Mouse (Mus musculus): ENCODE measurements at regions not wholly inside any gene's neighbourhood (a gene's known extent, or its start where the extent isn't known, plus 50 kb on each side); places are given as distances from the start of the nearest gene placed in this dataset.
"Not testable (repeated sequence)": the region's sequence is repeated elsewhere in the genome, so short reads cannot be mapped to it uniquely, and the experiment has no call there.

GRCm38 (mm10) chr10:33027055-33027454 lies 53.3 kb upstream of the Trdn start:
- no peak for ATAC-seq
- Histone ChIP-seq H3K27me3 (replicated peaks; ENCODE audit: control insufficient read depth, insufficient read depth, low read length) (no peaks in the 10 kb centered on the region), H3K4me2 (ENCODE audit: low read length) (no peak overlapping the region)

GRCm38 (mm10) chr10:33022254-33022653 lies 58.1 kb upstream of the Trdn start:
- H3K4me1 ChIP-seq (ENCODE audit: control insufficient read depth, insufficient read depth, low read length) = no peaks in the 10 kb centered on the region
- WGBS = 94% methylated on average over 2 of the region's 2 CpGs
- H3K4me2 ChIP-seq (ENCODE audit: low read length) = no peak overlapping the region
- no peaks in the 10 kb centered on the region for H3K36me3 ChIP-seq (ENCODE audit: control insufficient read depth, insufficient read depth, low read length)
- H3K9me3 ChIP-seq (replicated peaks; ENCODE audit: control insufficient read depth, low read length) = no peaks in the 10 kb centered on the region
- ATAC-seq (no peak), DNase-seq (ENCODE audit: low spot score) (no peak)
- no peak overlapping the region for H3K4me3 ChIP-seq (ENCODE audit: low read depth, low read length)
- H3K27ac ChIP-seq (ENCODE audit: low read depth, low read length) = no peak overlapping the region
- no peaks in the 10 kb centered on the region for H3K27me3 ChIP-seq (replicated peaks; ENCODE audit: control insufficient read depth, insufficient read depth, low read length)
- H3K9ac ChIP-seq (ENCODE audit: low read length) = no peak overlapping the region

More at GRCm38 (mm10) chr10:33027055-33027454, 53.3 kb upstream of the Trdn start:
- Histone ChIP-seq H3K9ac (ENCODE audit: low read length) (no peak overlapping the region), H3K4me1 (ENCODE audit: control insufficient read depth, insufficient read depth, low read length) (no peaks in the 10 kb centered on the region), H3K4me3 (ENCODE audit: low read depth, low read length) (no peak overlapping the region), H3K27ac (ENCODE audit: low read depth, low read length) (no peak overlapping the region), H3K36me3 (ENCODE audit: control insufficient read depth, insufficient read depth, low read length) (no peaks in the 10 kb centered on the region), H3K9me3 (replicated peaks; ENCODE audit: control insufficient read depth, low read length) (no peaks in the 10 kb centered on the region)
- no peak for DNase-seq (ENCODE audit: low spot score)
- 88% methylated on average over 5 of the region's 5 CpGs for WGBS

- Histone ChIP-seq H3K4me3 (ENCODE audit: low read depth, low read length) (no peak overlapping the region), H3K36me3 (ENCODE audit: control insufficient read depth, insufficient read depth, low read length) (no peaks in the 10 kb centered on the region), H3K4me2 (ENCODE audit: low read length) (no peak overlapping the region), H3K27me3 (replicated peaks; ENCODE audit: control insufficient read depth, insufficient read depth, low read length) (no peaks in the 10 kb centered on the region), H3K4me1 (ENCODE audit: control insufficient read depth, insufficient read depth, low read length) (no peaks in the 10 kb centered on the region), H3K9ac (ENCODE audit: low read length) (no peak overlapping the region), H3K9me3 (replicated peaks; ENCODE audit: control insufficient read depth, low read length) (no peaks in the 10 kb centered on the region), H3K27ac (ENCODE audit: low read depth, low read length) (no peak overlapping the region)
- ATAC-seq (no peak), DNase-seq (ENCODE audit: low spot score) (no peak)
- 88% methylated on average over 11 of the region's 11 CpGs for WGBS
Measured at GRCm38 (mm10) chr10:32984727-32985587, 94.7 kb upstream of the Nkain2 start.

GRCm38 (mm10) chr10:32958286-32959043 lies 68.2 kb upstream of the Nkain2 start:
- H3K9me3 ChIP-seq (replicated peaks; ENCODE audit: control insufficient read depth, low read length); H3K9ac ChIP-seq (ENCODE audit: low read length); H3K36me3 ChIP-seq (ENCODE audit: control insufficient read depth, insufficient read depth, low read length); H3K27ac ChIP-seq (ENCODE audit: low read depth, low read length); H3K4me3 ChIP-seq (ENCODE audit: low read depth, low read length); H3K27me3 ChIP-seq (replicated peaks; ENCODE audit: control insufficient read depth, insufficient read depth, low read length); H3K4me2 ChIP-seq (ENCODE audit: low read length); H3K4me1 ChIP-seq (ENCODE audit: control insufficient read depth, insufficient read depth, low read length); ATAC-seq; DNase-seq (ENCODE audit: low spot score): not testable (repeated sequence)
- 82% methylated on average over 5 of the region's 5 CpGs for WGBS

- ATAC-seq; H3K27me3 ChIP-seq (replicated peaks; ENCODE audit: control insufficient read depth, insufficient read depth, low read length); H3K36me3 ChIP-seq (ENCODE audit: control insufficient read depth, insufficient read depth, low read length); H3K9me3 ChIP-seq (replicated peaks; ENCODE audit: control insufficient read depth, low read length); DNase-seq (ENCODE audit: low spot score); H3K4me3 ChIP-seq (ENCODE audit: low read depth, low read length); H3K9ac ChIP-seq (ENCODE audit: low read length); H3K4me2 ChIP-seq (ENCODE audit: low read length); H3K4me1 ChIP-seq (ENCODE audit: control insufficient read depth, insufficient read depth, low read length); H3K27ac ChIP-seq (ENCODE audit: low read depth, low read length): not testable (repeated sequence)
- WGBS = 92% methylated on average over 1 of the region's 1 CpGs
Measured at GRCm38 (mm10) chr10:32957476-32957875, 67.2 kb upstream of the Nkain2 start.

GRCm38 (mm10) chr10:32953771-32954170 lies 63.5 kb upstream of the Nkain2 start:
- H3K36me3 ChIP-seq (ENCODE audit: control insufficient read depth, insufficient read depth, low read length); H3K4me3 ChIP-seq (ENCODE audit: low read depth, low read length); H3K9ac ChIP-seq (ENCODE audit: low read length); H3K9me3 ChIP-seq (replicated peaks; ENCODE audit: control insufficient read depth, low read length); ATAC-seq; H3K4me1 ChIP-seq (ENCODE audit: control insufficient read depth, insufficient read depth, low read length); H3K27ac ChIP-seq (ENCODE audit: low read depth, low read length); H3K27me3 ChIP-seq (replicated peaks; ENCODE audit: control insufficient read depth, insufficient read depth, low read length); H3K4me2 ChIP-seq (ENCODE audit: low read length); DNase-seq (ENCODE audit: low spot score): not testable (repeated sequence)
- WGBS = 67% methylated on average over 2 of the region's 2 CpGs

GRCm38 (mm10) chr10:32952494-32952893 lies 62.2 kb upstream of the Nkain2 start:
- WGBS = 91% methylated on average over 2 of the region's 2 CpGs
- no peaks in the 10 kb centered on the region for H3K27me3 ChIP-seq (replicated peaks; ENCODE audit: control insufficient read depth, insufficient read depth, low read length)

GRCm38 (mm10) chr10:32943026-32943425 lies 52.8 kb upstream of the Nkain2 start:
- Histone ChIP-seq H3K36me3 (ENCODE audit: control insufficient read depth, insufficient read depth, low read length) (no peaks in the 10 kb centered on the region), H3K27ac (ENCODE audit: low read depth, low read length) (no peak overlapping the region), H3K4me2 (ENCODE audit: low read length) (no peak overlapping the region), H3K9me3 (replicated peaks; ENCODE audit: control insufficient read depth, low read length) (no peaks in the 10 kb centered on the region), H3K4me1 (ENCODE audit: control insufficient read depth, insufficient read depth, low read length) (no peaks in the 10 kb centered on the region), H3K27me3 (replicated peaks; ENCODE audit: control insufficient read depth, insufficient read depth, low read length) (no peaks in the 10 kb centered on the region), H3K4me3 (ENCODE audit: low read depth, low read length) (no peak overlapping the region), H3K9ac (ENCODE audit: low read length) (no peak overlapping the region)
- ATAC-seq = no peak
- no peak for DNase-seq (ENCODE audit: low spot score)

More at GRCm38 (mm10) chr10:32952494-32952893, 62.2 kb upstream of the Nkain2 start:
- Histone ChIP-seq H3K36me3 (ENCODE audit: control insufficient read depth, insufficient read depth, low read length) (no peaks in the 10 kb centered on the region), H3K4me1 (ENCODE audit: control insufficient read depth, insufficient read depth, low read length) (no peaks in the 10 kb centered on the region), H3K9me3 (replicated peaks; ENCODE audit: control insufficient read depth, low read length) (no peaks in the 10 kb centered on the region), H3K27ac (ENCODE audit: low read depth, low read length) (no peak overlapping the region), H3K4me2 (ENCODE audit: low read length) (no peak overlapping the region), H3K9ac (ENCODE audit: low read length) (no peak overlapping the region), H3K4me3 (ENCODE audit: low read depth, low read length) (no peak overlapping the region)
- DNase-seq (ENCODE audit: low spot score) (peak; percentile 53), ATAC-seq (no peak)
